Mouse (Mus musculus) C2C12 (cell line): ENCODE data around the gene Ppig.

Experiments used
- CEBPB ChIP-seq: IDR thresholded peaks from one replicate; pipeline ENCODE4 v1.6.1; 2011; ENCODE audit warnings: low read depth, mild to moderate bottlenecking, control low read depth, moderate library complexity
- CTCF ChIP-seq: IDR thresholded peaks from one replicate; pipeline ENCODE4 v1.5.1; 2011; ENCODE audit not compliant: control insufficient read depth, insufficient read depth, insufficient read length
- MAX ChIP-seq: IDR thresholded peaks from one replicate; pipeline ENCODE4 v1.6.1; 2011; ENCODE audit warnings: mild to moderate bottlenecking, control low read depth
- MYOD1 ChIP-seq: IDR thresholded peaks from one replicate; pipeline ENCODE4 v1.6.1; 2011; ENCODE audit warnings: low read depth; ENCODE audit not compliant: control insufficient read depth, insufficient read length
- MYOG ChIP-seq: IDR thresholded peaks from one replicate; pipeline ENCODE4 v1.6.1; 2011; ENCODE audit not compliant: control insufficient read depth, insufficient read length; ENCODE audit errors: extremely low read depth
- USF1 ChIP-seq: IDR thresholded peaks from one replicate; pipeline ENCODE4 v1.6.1; 2011; ENCODE audit warnings: low read depth, mild to moderate bottlenecking, control low read depth, moderate library complexity

- TF ChIP-seq CEBPB (no peak), CTCF (no peak), MAX (no peak), USF1 (no peak), MYOG (no peak), MYOD1 (no peak)
Measured at GRCm38 (mm10) chr2:69714126-69714525, 8.2 kb upstream of the Ppig start.
